Mouse (Mus musculus) limb, embryonic 11.5 days (tissue): Measurements from ENCODE around the gene Peak1. TPM values are rescaled to one million over a fixed set of nuclear protein-coding genes. Genes with fewer than 3 reads are reported as not detected.
A peak's percentile ranks its signal among the peaks of the same experiment; 100 is the strongest.

Experiments used
- ATAC-seq: fragments of 200-750 bp; cut with Nextera tagmentation; 2 replicates; pipeline ENCODE4 v1.8.0; 2017; ENCODE audit warnings: low read depth; ENCODE audit not compliant: insufficient number of reproducible peaks, low FRiP score, low TSS enrichment
- DNase-seq: peaks from one replicate; pipeline ENCODE4 v3.0.0-alpha.2; 2015; ENCODE audit warnings: low spot score
- H3K27ac ChIP-seq: fragments of 300-500 bp; sonication (generic); replicated peaks from 2 replicates; pipeline ENCODE4 v1.5.1; 2014; ENCODE audit warnings: low read depth, mild to moderate bottlenecking, low read length
- H3K27me3 ChIP-seq: fragments of 300-500 bp; sonication (generic); 2 replicates; pipeline ENCODE4 v1.6.1; 2014; ENCODE audit warnings: mild to moderate bottlenecking, low read length, mixed read lengths; ENCODE audit not compliant: control insufficient read depth, insufficient read depth
- H3K36me3 ChIP-seq: fragments of 300-500 bp; sonication (generic); 2 replicates; pipeline ENCODE4 v1.6.1; 2014; ENCODE audit warnings: mild to moderate bottlenecking, low read length, moderate library complexity, mixed read lengths; ENCODE audit not compliant: control insufficient read depth, insufficient read depth
- H3K4me1 ChIP-seq: fragments of 300-500 bp; sonication (generic); 2 replicates; pipeline ENCODE4 v1.6.1; 2014; ENCODE audit warnings: low read length, mixed read lengths; ENCODE audit not compliant: control insufficient read depth, insufficient read depth
- H3K4me2 ChIP-seq: fragments of 300-500 bp; sonication (generic); 2 replicates; pipeline ENCODE4 v1.6.1; 2014; ENCODE audit warnings: low read depth, mild to moderate bottlenecking, moderate library complexity; ENCODE audit not compliant: severe bottlenecking
- H3K4me3 ChIP-seq: fragments of 300-500 bp; sonication (generic); 2 replicates; pipeline ENCODE4 v1.5.1; 2014; ENCODE audit warnings: low read depth, low read length
- H3K9ac ChIP-seq: fragments of 300-500 bp; sonication (generic); 2 replicates; pipeline ENCODE4 v1.6.1; 2014; ENCODE audit warnings: mild to moderate bottlenecking, low read length
- H3K9me3 ChIP-seq: fragments of 300-500 bp; sonication (generic); 2 replicates; pipeline ENCODE4 v1.6.1; 2016; ENCODE audit warnings: low read length; ENCODE audit not compliant: control insufficient read depth
- WGBS: fragments of 180-500 bp; shearing (Covaris S2); extraction: QIAGEN DNeasy Blood & Tissue Kit; methylation state at CpG from one replicate; pipeline ENCODE4 v1.1.7; 2014; 5-methylcytosine and 5-hydroxymethylcytosine counted together
- polyA plus RNA-seq: library from polyadenylated mRNA; unstranded; fragments of >200 nt; fragmentation: Nextera tagmentation; extraction: Ambion mirVana; gene quantifications from 2 replicates; pipeline ENCODE4 v1.2.1, GENCODE M21; 2014

Peak1 gene
- polyA plus RNA-seq, 1 experiment from 2014 or later, result 7.5 TPM

DNA sequence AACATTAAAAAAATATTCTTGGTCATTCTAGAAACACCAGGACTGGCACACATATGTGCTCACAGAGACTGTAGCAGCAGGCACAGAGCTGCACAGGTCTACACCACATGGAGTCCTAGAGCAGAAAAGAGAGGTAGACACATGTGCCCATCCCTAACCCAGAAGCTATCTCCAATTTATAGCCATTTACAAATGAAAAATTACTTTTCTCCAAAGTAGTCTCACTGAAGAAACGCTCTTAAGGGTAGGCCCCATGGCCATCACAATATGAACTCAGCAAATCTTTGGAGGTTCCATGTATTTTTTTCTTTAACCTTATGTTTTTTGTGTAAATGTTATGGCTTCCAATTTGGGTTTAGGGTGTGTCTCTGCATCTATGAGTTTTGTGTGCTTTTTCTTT is 2.4 kb upstream of the Peak1 start:
- H3K9ac ChIP-seq, result no peak overlapping the region
- DNase-seq (no peak), ATAC-seq (no peak)
- 93% methylated on average over 1 of the region's 1 CpGs for WGBS
- no peaks in the 10 kb centered on the region for H3K4me1 ChIP-seq
- no peak overlapping the region for H3K4me2 ChIP-seq
- H3K27me3 ChIP-seq, result no peaks in the 10 kb centered on the region
- H3K4me3 ChIP-seq, result no peak overlapping the region
- no peak overlapping the region for H3K27ac ChIP-seq
- H3K36me3 ChIP-seq, result no peaks in the 10 kb centered on the region
- no peaks in the 10 kb centered on the region for H3K9me3 ChIP-seq

DNA sequence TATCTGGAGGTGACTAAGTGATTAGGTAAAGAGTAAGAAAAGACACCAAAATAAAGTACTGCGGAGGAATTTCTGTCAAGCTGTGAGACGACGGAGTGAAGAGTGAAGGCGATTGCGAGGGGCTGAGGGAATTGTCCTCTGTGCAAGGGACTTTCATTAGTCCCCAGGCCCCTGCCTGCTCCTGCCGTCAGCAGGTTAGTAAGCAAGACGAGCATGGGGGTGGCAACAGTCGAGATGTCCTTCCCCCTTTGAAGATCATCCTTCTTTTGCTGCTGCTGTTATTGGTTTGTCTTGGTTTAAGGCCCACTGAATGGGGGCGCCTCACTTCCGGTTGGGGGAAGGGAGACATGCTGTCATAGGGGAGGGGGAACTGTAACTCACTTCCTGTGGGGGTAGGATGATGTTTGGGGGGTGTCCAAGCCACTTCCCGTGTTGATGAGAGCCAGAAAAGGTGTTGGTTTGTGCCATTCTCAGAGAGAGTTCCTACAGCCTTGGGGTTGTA is 922 bp upstream of the Peak1 start:
- peak; percentile 36; the same call in 1 of the 2 replicates for ATAC-seq
- Histone ChIP-seq H3K27ac (peak overlapping the region; percentile 48; the same call in 1 of the 2 replicates), H3K9me3 (no peaks in the 10 kb centered on the region), H3K27me3 (no peaks in the 10 kb centered on the region), H3K4me2 (peak overlapping the region; percentile 60), H3K4me3 (peak overlapping the region; percentile 57), H3K36me3 (no peaks in the 10 kb centered on the region), H3K9ac (peak overlapping the region; percentile 68), H3K4me1 (no peaks in the 10 kb centered on the region)
- 0% methylated on average over 10 of the region's 11 CpGs for WGBS
- DNase-seq, result peak; percentile 82

DNA sequence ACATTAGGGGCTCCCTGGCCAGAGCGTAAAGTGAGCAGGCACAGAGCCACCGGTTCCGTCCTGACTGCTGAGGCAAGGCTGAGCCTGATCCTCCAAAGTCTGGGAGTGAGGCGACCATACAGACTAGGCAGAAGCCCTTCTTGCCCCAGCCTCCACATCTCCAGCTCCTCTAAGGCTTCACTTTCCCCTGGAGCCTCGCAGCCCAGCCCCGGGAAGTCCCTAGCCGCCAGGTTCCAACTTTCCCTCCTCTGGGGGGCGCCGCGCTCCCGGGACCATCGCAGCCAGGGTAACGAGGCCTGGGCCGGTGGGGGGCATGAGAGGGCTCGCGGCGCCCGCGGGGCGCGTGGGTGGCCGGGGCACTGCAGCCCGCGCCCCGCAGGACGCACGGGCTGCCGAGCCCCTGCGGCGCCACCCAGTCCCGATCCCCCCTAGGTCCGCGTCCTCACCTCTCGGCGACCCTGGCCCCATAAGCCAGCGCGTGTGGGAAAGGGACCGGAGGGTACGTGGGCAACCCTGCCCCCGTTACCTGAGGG is 386 bp downstream of the Peak1 start:
- peak overlapping the region; percentile 82 for H3K27ac ChIP-seq
- peak overlapping the region; percentile 67 for H3K9ac ChIP-seq
- DNase-seq (peak; percentile 88), ATAC-seq (peak; percentile 51; the same call in 1 of the 2 replicates)
- WGBS, result 0% methylated on average over 40 of the region's 40 CpGs
- H3K4me2 ChIP-seq, result peak overlapping the region; percentile 60
- H3K27me3 ChIP-seq, result no peaks in the 10 kb centered on the region
- no peaks in the 10 kb centered on the region for H3K36me3 ChIP-seq
- H3K9me3 ChIP-seq, result no peaks in the 10 kb centered on the region
- H3K4me3 ChIP-seq, result peak overlapping the region; percentile 57
- H3K4me1 ChIP-seq, result no peaks in the 10 kb centered on the region

DNA sequence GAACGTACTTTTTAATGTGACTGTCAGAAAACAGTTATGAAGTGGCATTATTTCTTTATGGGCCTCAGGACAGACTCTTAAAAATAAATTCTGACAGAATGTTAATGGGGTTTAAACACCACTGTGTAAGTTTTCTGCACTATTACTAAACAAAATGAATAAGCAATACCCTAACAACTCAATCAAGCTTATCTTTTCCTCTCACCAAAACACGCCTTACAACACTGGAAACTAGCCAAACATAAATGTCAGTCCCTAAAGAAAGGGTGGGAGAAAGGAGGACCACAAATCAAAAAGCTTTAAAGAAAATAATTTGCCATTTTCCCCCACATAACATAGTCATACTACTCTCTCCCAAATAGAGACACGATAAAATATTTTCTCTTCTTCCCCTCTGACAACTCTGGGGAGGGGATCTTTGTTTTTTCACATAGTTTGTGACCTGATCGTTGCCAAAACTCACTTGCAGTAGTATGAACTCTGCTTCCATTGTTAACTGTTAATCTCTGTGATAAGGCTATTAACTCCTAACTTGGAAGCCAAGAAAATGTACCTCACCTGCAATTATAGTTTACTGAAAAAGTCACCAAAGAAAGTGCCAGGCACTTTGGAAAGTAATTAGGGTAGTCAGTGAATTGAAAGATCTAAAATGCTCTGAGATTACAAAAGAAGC is 1.8 kb downstream of the Peak1 start:
- no peak overlapping the region for H3K9ac ChIP-seq
- H3K4me2 ChIP-seq, result no peak overlapping the region
- H3K27me3 ChIP-seq, result no peaks in the 10 kb centered on the region
- no peaks in the 10 kb centered on the region for H3K36me3 ChIP-seq
- no peaks in the 10 kb centered on the region for H3K9me3 ChIP-seq
- H3K27ac ChIP-seq, result no peak overlapping the region
- DNase-seq (no peak), ATAC-seq (no peak)
- H3K4me3 ChIP-seq, result no peak overlapping the region
- WGBS, result 78% methylated on average over 4 of the region's 4 CpGs
- H3K4me1 ChIP-seq, result no peaks in the 10 kb centered on the region

DNA sequence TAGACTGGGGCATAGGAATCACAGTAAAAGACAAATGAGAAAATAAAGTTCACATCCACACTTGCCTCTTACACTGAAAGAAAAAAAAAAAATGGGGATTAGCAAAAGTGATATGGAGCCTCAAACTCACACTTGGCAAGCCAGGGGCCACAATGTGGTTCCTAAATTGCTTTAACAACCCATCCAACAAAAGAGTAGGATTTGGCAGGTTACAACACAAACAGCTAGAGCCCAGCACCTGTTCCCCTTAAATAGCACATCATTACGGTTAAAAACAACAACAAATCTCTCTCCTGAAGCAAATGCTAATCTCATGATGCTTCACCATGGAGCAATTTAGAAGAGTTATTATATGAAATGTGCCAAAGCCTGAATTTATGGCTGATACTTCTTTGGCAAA is 2.5 kb downstream of the Peak1 start:
- Histone ChIP-seq H3K4me3 (no peak overlapping the region), H3K27me3 (no peaks in the 10 kb centered on the region), H3K9ac (no peak overlapping the region), H3K4me1 (no peaks in the 10 kb centered on the region), H3K27ac (no peak overlapping the region), H3K36me3 (no peaks in the 10 kb centered on the region), H3K4me2 (no peak overlapping the region), H3K9me3 (no peaks in the 10 kb centered on the region)
- no peak for DNase-seq
- WGBS, result 71% methylated on average over 1 of the region's 1 CpGs
- no peak for ATAC-seq

DNA sequence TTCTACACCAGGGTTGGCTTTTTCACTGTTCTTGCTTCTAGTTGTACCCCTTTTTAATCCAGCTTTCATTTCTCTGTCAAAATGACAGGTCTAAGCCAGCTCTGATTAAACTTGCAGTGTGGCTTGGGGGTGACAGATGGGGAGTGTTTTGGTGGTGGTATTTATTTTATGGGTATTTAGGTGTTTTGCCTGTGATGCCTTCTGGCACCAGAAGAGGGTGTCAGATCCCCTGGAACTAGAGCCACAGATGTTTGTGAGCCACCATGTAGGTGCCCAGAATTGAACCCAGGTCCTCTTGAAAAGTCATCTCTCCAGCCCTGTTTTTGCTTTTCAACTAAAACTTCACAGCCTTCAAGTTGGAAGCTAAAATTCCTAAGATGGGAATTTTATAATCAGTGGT is 3.5 kb downstream of the Peak1 start:
- Histone ChIP-seq H3K4me3 (no peak overlapping the region), H3K27ac (no peak overlapping the region), H3K27me3 (no peaks in the 10 kb centered on the region), H3K9me3 (no peaks in the 10 kb centered on the region), H3K4me2 (no peak overlapping the region), H3K4me1 (no peaks in the 10 kb centered on the region), H3K36me3 (no peaks in the 10 kb centered on the region), H3K9ac (no peak overlapping the region)
- no peak for DNase-seq
- no peak for ATAC-seq

DNA sequence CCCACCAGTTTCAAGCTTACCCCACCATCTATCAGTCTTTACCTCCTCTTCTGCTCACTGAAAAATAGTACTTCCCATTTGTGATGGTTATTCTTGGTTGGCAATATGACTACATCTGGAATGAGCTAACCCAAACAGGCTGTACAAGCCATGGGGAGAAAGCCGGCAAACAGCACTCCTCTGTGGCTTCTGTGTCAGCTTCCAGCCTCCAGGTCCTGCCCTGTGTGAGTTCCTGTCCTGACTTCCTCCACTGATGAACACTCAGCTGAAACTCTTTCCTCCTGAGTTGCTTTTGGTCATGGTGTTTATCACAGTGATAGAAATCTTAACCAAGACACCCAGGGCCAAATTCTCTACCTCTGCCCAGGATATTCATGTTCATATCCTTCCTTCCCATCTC is 5.2 kb downstream of the Peak1 start:
- Histone ChIP-seq H3K9me3 (no peaks in the 10 kb centered on the region), H3K36me3 (no peaks in the 10 kb centered on the region), H3K4me1 (no peaks in the 10 kb centered on the region), H3K27ac (no peak overlapping the region), H3K9ac (no peak overlapping the region), H3K4me2 (no peak overlapping the region), H3K27me3 (no peaks in the 10 kb centered on the region), H3K4me3 (no peak overlapping the region)
- ATAC-seq (no peak), DNase-seq (no peak)
- 71% methylated on average over 1 of the region's 1 CpGs for WGBS

DNA sequence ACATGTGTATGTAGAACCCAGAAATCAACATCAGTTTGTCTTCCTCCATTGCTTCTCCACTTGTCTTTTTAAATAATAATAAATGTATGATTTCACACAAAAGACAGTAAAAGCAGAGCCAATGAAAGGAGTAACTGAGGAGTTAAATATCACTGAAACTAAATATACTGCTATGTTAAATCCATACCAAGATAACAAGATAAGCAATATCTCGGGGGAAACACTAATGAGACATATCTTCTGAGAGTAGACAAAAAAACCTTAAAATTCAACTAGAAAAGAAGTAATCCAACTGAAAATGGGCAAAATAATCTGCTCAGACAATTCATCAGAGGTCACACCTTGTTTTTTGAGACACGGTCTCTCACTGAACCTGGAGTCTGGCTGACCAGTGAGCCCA is 7.9 kb downstream of the Peak1 start:
- Histone ChIP-seq H3K9ac (no peak overlapping the region), H3K4me1 (no peaks in the 10 kb centered on the region), H3K4me3 (no peak overlapping the region), H3K9me3 (no peaks in the 10 kb centered on the region), H3K36me3 (no peaks in the 10 kb centered on the region), H3K4me2 (no peak overlapping the region), H3K27ac (no peak overlapping the region), H3K27me3 (no peaks in the 10 kb centered on the region)
- ATAC-seq (no peak), DNase-seq (no peak)
- WGBS, result 90% methylated on average over 2 of the region's 2 CpGs
